ENCODE assay signal across 8 mouse cellular contexts in the genomic region with DNA sequence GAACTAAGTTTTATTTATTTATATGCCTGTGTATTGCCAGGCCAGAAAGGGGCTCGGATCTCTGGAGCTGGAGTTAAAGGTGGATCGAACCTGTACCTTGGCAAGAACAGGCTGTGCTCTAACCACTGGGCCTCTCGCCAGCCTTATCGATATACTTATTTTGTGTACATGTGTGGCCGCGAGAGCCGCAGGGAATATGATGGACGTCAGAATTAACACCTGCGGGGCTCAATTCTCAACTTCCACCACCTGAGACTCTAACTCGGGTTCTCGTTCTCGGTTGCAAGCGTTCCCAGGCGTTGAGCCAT. TPM values are rescaled to one million over a fixed set of nuclear protein-coding genes. Genes with fewer than 3 reads are reported as not detected.
A peak's percentile ranks its signal among the peaks of the same experiment; 100 is the strongest.
DNase-seq lines count a peak whose midpoint lies in the region; ATAC-seq and TF ChIP-seq lines count a peak whose summit lies in the region.

No protein-coding gene starts in this region.

- no peaks in the 10 kb centered on the region for H3K36me3 ChIP-seq in testis, adult 2 months (ENCODE audit: control insufficient read depth, insufficient read depth, low read length)
- H3K36me3 ChIP-seq in limb, embryonic 15.5 days: peaks cover 3% of the 10 kb centered on the region; the same call in 1 of the 2 replicates
- no peaks in the 10 kb centered on the region for H3K36me3 ChIP-seq in stomach, postnatal 0 days (ENCODE audit: control insufficient read depth, insufficient read depth, low read length)

- H3K4me2 ChIP-seq in limb, embryonic 15.5 days: peak overlapping the region; percentile 69
- peak overlapping the region; percentile 59 for H3K4me2 ChIP-seq in stomach, postnatal 0 days (replicated peaks; ENCODE audit: low read depth)

- H3K9me3 ChIP-seq in limb, embryonic 15.5 days: no peaks in the 10 kb centered on the region
- no peaks in the 10 kb centered on the region for H3K9me3 ChIP-seq in stomach, postnatal 0 days (ENCODE audit: control insufficient read depth, low read length)

- intact Hi-C loops in gastrocnemius, postnatal 14 days (cut with DNase I; ENCODE audit: low total_unique reads): no loop called here

- 2% methylated on average over 14 of the region's 14 CpGs for WGBS in limb, embryonic 15.5 days
- WGBS in stomach, postnatal 0 days: 2% methylated on average over 14 of the region's 14 CpGs

- H3K9ac ChIP-seq in limb, embryonic 15.5 days: 0 out of 2 replicates have a peak overlapping the region, but pooled peaks have one; percentile 26
- peak overlapping the region; percentile 47 for H3K9ac ChIP-seq in stomach, postnatal 0 days (ENCODE audit: low read length)

- no peak for ATAC-seq in limb, embryonic 15.5 days (ENCODE audit: insufficient number of reproducible peaks, low FRiP score, low TSS enrichment, low read depth)
- peak; percentile 1; the same call in 1 of the 2 replicates for ATAC-seq in stomach, postnatal 0 days (ENCODE audit: low FRiP score, low TSS enrichment)

- TF ChIP-seq EP300 in stomach, postnatal 0 days (optimal IDR thresholded peaks at IDR 0.05): no peak

- no peaks in the 10 kb centered on the region for H3K27me3 ChIP-seq in testis, adult 2 months (ENCODE audit: control insufficient read depth, insufficient read depth, low read length)
- H3K27me3 ChIP-seq in limb, embryonic 15.5 days: no peaks in the 10 kb centered on the region
- H3K27me3 ChIP-seq in stomach, postnatal 0 days (ENCODE audit: control insufficient read depth, insufficient read depth, low read length): no peaks in the 10 kb centered on the region

- H3K4me3 ChIP-seq in testis, adult 2 months (ENCODE audit: control insufficient read depth, low read depth, low read length): peak overlapping the region; percentile 98
- H3K4me3 ChIP-seq in limb, embryonic 15.5 days: peak overlapping the region; percentile 59
- peak overlapping the region; percentile 28 for H3K4me3 ChIP-seq in stomach, postnatal 0 days (ENCODE audit: low read depth, low read length)

- TF ChIP-seq POLR2A in testis, adult 2 months (IDR thresholded peaks at IDR 0.05; ENCODE audit: control insufficient read depth, low read depth, low read length): no peak

- peak; percentile 44 for DNase-seq in gastrocnemius, postnatal 14 days
- DNase-seq in gastrocnemius, adult 18-20 months (ENCODE audit: low spot score): no peak
- DNase-seq in testis, postnatal 14 days (ENCODE audit: low spot score): no peak
- DNase-seq in stomach, postnatal 0 days (ENCODE audit: low spot score): no peak
- no peak for DNase-seq in thymus, postnatal 10 days (ENCODE audit: low spot score in 2 of 2)
- no peak for DNase-seq in thymus, adult 18-20 months

- peak overlapping the region; percentile 98 for H3K27ac ChIP-seq in testis, adult 2 months (ENCODE audit: control insufficient read depth, insufficient read depth, low read depth, low read length)
- peak overlapping the region; percentile 93 for H3K27ac ChIP-seq in limb, embryonic 15.5 days
- peak overlapping the region; percentile 86 for H3K27ac ChIP-seq in stomach, postnatal 0 days (replicated peaks)

- no peak for TF ChIP-seq CTCF in testis, adult 2 months (IDR thresholded peaks at IDR 0.05; ENCODE audit: control insufficient read depth, insufficient read depth, insufficient replicate concordance, low read depth, low read length)
- no peak for TF ChIP-seq CTCF in stomach, postnatal 0 days (IDR thresholded peaks at IDR 0.05; ENCODE audit: low read depth)

- peaks cover 21% of the 10 kb centered on the region for H3K4me1 ChIP-seq in testis, adult 2 months (ENCODE audit: control insufficient read depth, insufficient read depth, low read length)
- H3K4me1 ChIP-seq in limb, embryonic 15.5 days: peaks cover 40% of the 10 kb centered on the region
- peaks cover 10% of the 10 kb centered on the region for H3K4me1 ChIP-seq in stomach, postnatal 0 days (replicated peaks; ENCODE audit: control insufficient read depth, insufficient read depth)

RNA-seq across cellular contexts. Expression of gene BC025920, which starts 0.5 kb away (rescaled TPM):
- 1 to 10 TPM; 1.7 to 2.2 TPM for total RNA-seq in gastrocnemius, postnatal 14 days (2021)
- 1 to 10 TPM; 3.1 to 3.3 TPM for total RNA-seq in gastrocnemius, adult 18-20 months (2021)
- polyA plus RNA-seq in testis, adult 2 months (2012; rRNA removed): 0.47 and 0.68 TPM in 2 replicates
- 0.81 and 1.0 TPM in 2 replicates for polyA plus RNA-seq in limb, embryonic 15.5 days (2015; fragmentation: Nextera tagmentation; extraction: Ambion mirVana)
- polyA plus RNA-seq in stomach, postnatal 0 days (2015; fragmentation: Nextera tagmentation; extraction: Ambion mirVana): 0.24 and 0.35 TPM in 2 replicates

RNA-seq across cellular contexts. Expression of gene Tle6, which starts 4.7 kb away (rescaled TPM):
- 1 to 10 TPM; 2.4 to 4.4 TPM for total RNA-seq in gastrocnemius, postnatal 14 days (2021)
- total RNA-seq in gastrocnemius, adult 18-20 months (2021): 1 to 10 TPM; 4.5 to 6.1 TPM
- polyA plus RNA-seq in testis, adult 2 months (2012; rRNA removed): 16.5 and 16.9 TPM in 2 replicates
- 9.9 and 11.7 TPM in 2 replicates for polyA plus RNA-seq in limb, embryonic 15.5 days (2015; fragmentation: Nextera tagmentation; extraction: Ambion mirVana)
- polyA plus RNA-seq in stomach, postnatal 0 days (2015; fragmentation: Nextera tagmentation; extraction: Ambion mirVana): 7.6 and 8.9 TPM in 2 replicates

RNA-seq across cellular contexts. Expression of gene Sirt6, which starts 22.0 kb away (rescaled TPM):
- 1 to 10 TPM; 5.4 to 5.6 TPM for total RNA-seq in gastrocnemius, postnatal 14 days (2021)
- 1 to 10 TPM; 4.4 to 4.7 TPM for total RNA-seq in gastrocnemius, adult 18-20 months (2021)
- 6.7 and 7.2 TPM in 2 replicates for polyA plus RNA-seq in testis, adult 2 months (2012; rRNA removed)
- polyA plus RNA-seq in limb, embryonic 15.5 days (2015; fragmentation: Nextera tagmentation; extraction: Ambion mirVana): 41.7 and 42.3 TPM in 2 replicates
- polyA plus RNA-seq in stomach, postnatal 0 days (2015; fragmentation: Nextera tagmentation; extraction: Ambion mirVana): 15.1 and 15.6 TPM in 2 replicates

RNA-seq across cellular contexts. Expression of gene Ankrd24, which starts 22.7 kb away (rescaled TPM):
- 10 to 100 TPM in 1 of 2 experiments, 1 to 10 TPM in 1; 6.8 to 10.9 TPM for total RNA-seq in gastrocnemius, postnatal 14 days (2021)
- 10 to 100 TPM; 10.2 to 10.6 TPM for total RNA-seq in gastrocnemius, adult 18-20 months (2021)
- polyA plus RNA-seq in testis, adult 2 months (2012; rRNA removed): 17.3 and 20.4 TPM in 2 replicates
- 8.8 and 11.9 TPM in 2 replicates for polyA plus RNA-seq in limb, embryonic 15.5 days (2015; fragmentation: Nextera tagmentation; extraction: Ambion mirVana)
- 3.3 and 5.3 TPM in 2 replicates for polyA plus RNA-seq in stomach, postnatal 0 days (2015; fragmentation: Nextera tagmentation; extraction: Ambion mirVana)

RNA-seq across cellular contexts. Expression of gene Tle2, which starts 31.3 kb away (rescaled TPM):
- 1 to 10 TPM; 4.3 to 4.4 TPM for total RNA-seq in gastrocnemius, postnatal 14 days (2021)
- 1 to 10 TPM; 4.9 to 7.4 TPM for total RNA-seq in gastrocnemius, adult 18-20 months (2021)
- polyA plus RNA-seq in testis, adult 2 months (2012; rRNA removed): 19.0 and 22.1 TPM in 2 replicates
- 39.7 and 41.7 TPM in 2 replicates for polyA plus RNA-seq in limb, embryonic 15.5 days (2015; fragmentation: Nextera tagmentation; extraction: Ambion mirVana)
- polyA plus RNA-seq in stomach, postnatal 0 days (2015; fragmentation: Nextera tagmentation; extraction: Ambion mirVana): 4.8 and 6.9 TPM in 2 replicates

Comparison
In these comparisons a context has a peak if more than half of its experiments do, and no peak if none do; other contexts are left out.
1. H3K4me3 ChIP-seq: peak in every context shown above with its lines; median percentile 98 in testis, adult 2 months; 59 in limb, embryonic 15.5 days; 28 in stomach, postnatal 0 days.